Mouse (Mus musculus): ENCODE results near the gene Cela3b. TPM values are rescaled to one million over a fixed set of nuclear protein-coding genes. Genes with fewer than 3 reads are reported as not detected.

The Cela3b gene
- not detected for total RNA-seq (2021)

- no peak for DNase-seq (ENCODE audit: low spot score in 2 of 2)
- intact Hi-C loops (cut with DNase I), result no loop called here
Measured at GRCm38 (mm10) chr4:137430502-137430901, at the start of gene Cela3b. Gene Cela3b, minus strand, starts transcription at chr4:137430540.

- no peak for DNase-seq (ENCODE audit: low spot score in 2 of 2)
- intact Hi-C loops (cut with DNase I), result no loop called here
Measured at GRCm38 (mm10) chr4:137479757-137480156, 49.4 kb upstream of the Cela3b start.

GRCm38 (mm10) chr4:137478306-137478705, 48.0 kb upstream of the Cela3b start:
- intact Hi-C loops (cut with DNase I), result no loop called here
- no peak for DNase-seq (ENCODE audit: low spot score in 2 of 2)

GRCm38 (mm10) chr4:137477611-137478010, 47.3 kb upstream of the Cela3b start:
- intact Hi-C loops (cut with DNase I), result no loop called here

GRCm38 (mm10) chr4:137476761-137477237, 46.5 kb upstream of the Cela3b start:
- DNase-seq (ENCODE audit: low spot score in 2 of 2), result no peak
- intact Hi-C loops (cut with DNase I), result no loop called here

More at GRCm38 (mm10) chr4:137477611-137478010, 47.3 kb upstream of the Cela3b start:
- DNase-seq (ENCODE audit: low spot score in 2 of 2), result no peak

- peak; percentile 34 to 72 for DNase-seq (ENCODE audit: low spot score in 2 of 2)
- intact Hi-C loops (cut with DNase I), result no loop called here
Measured at GRCm38 (mm10) chr4:137476065-137476760, 45.9 kb upstream of the Cela3b start.

GRCm38 (mm10) chr4:137475271-137476050, 45.1 kb upstream of the Cela3b start:
- intact Hi-C loops (cut with DNase I), result no loop called here
- no peak for DNase-seq (ENCODE audit: low spot score in 2 of 2)

- intact Hi-C loops (cut with DNase I), result no loop called here
- no peak for DNase-seq (ENCODE audit: low spot score in 2 of 2)
Measured at GRCm38 (mm10) chr4:137474694-137475093, 44.4 kb upstream of the Cela3b start.

GRCm38 (mm10) chr4:137473701-137474388, 43.5 kb upstream of the Cela3b start:
- intact Hi-C loops (cut with DNase I), result no loop called here
- no peak for DNase-seq (ENCODE audit: low spot score in 2 of 2)

- no peak for DNase-seq (ENCODE audit: low spot score in 2 of 2)
- intact Hi-C loops (cut with DNase I), result no loop called here
Measured at GRCm38 (mm10) chr4:137473240-137473639, 42.9 kb upstream of the Cela3b start.

GRCm38 (mm10) chr4:137471326-137471725, 41.0 kb upstream of the Cela3b start:
- DNase-seq (ENCODE audit: low spot score in 2 of 2), result no peak
- intact Hi-C loops (cut with DNase I), result no loop called here

GRCm38 (mm10) chr4:137470701-137471317, 40.5 kb upstream of the Cela3b start:
- intact Hi-C loops (cut with DNase I), result no loop called here
- no peak for DNase-seq (ENCODE audit: low spot score in 2 of 2)

- DNase-seq (ENCODE audit: low spot score in 2 of 2), result no peak
- intact Hi-C loops (cut with DNase I), result no loop called here
Measured at GRCm38 (mm10) chr4:137469845-137470692, 39.7 kb upstream of the Cela3b start.

- intact Hi-C loops (cut with DNase I), result no loop called here
Measured at GRCm38 (mm10) chr4:137469081-137469844, 38.9 kb upstream of the Cela3b start.

GRCm38 (mm10) chr4:137468260-137469080, 38.1 kb upstream of the Cela3b start, which contains the start of gene Hspg2:
Gene Hspg2, plus strand, starts transcription at chr4:137468769.
- intact Hi-C loops (cut with DNase I), result no loop called here
- peak; percentile 72 to 77 for DNase-seq (ENCODE audit: low spot score in 2 of 2)

More at GRCm38 (mm10) chr4:137469081-137469844, 38.9 kb upstream of the Cela3b start:
- DNase-seq (ENCODE audit: low spot score in 2 of 2), result no peak

GRCm38 (mm10) chr4:137467525-137467924, 37.2 kb upstream of the Cela3b start:
- intact Hi-C loops (cut with DNase I), result no loop called here
- DNase-seq (ENCODE audit: low spot score in 2 of 2), result no peak

GRCm38 (mm10) chr4:137466991-137467390, 36.7 kb upstream of the Cela3b start:
- DNase-seq (ENCODE audit: low spot score in 2 of 2), result no peak
- intact Hi-C loops (cut with DNase I), result no loop called here

Data from left cerebral cortex, postnatal 25 days (tissue).